Mouse (Mus musculus) MEL (cell line): Measurements from ENCODE around the gene Arhgef39. TPM values are rescaled to one million over a fixed set of nuclear protein-coding genes. Genes with fewer than 3 reads are reported as not detected.
"Not testable (repeated sequence)": the region's sequence is repeated elsewhere in the genome, so short reads cannot be mapped to it uniquely, and the experiment has no call there.

ENCODE experiments used
- DNase-seq: peaks from one replicate; pipeline ENCODE4 v3.0.0; 2011; ENCODE audit warnings: low read depth, low spot score
- H3K27ac ChIP-seq: 2 replicates; pipeline ENCODE4 v1.5.1; 2012; ENCODE audit warnings: low read depth, mild to moderate bottlenecking, control low read depth, low read length, moderate library complexity; ENCODE audit not compliant: control insufficient read depth
- H3K27me3 ChIP-seq, 2 experiments: fragments of 150-350 bp in 1 of 2; sonication (generic) in 1 of 2; 2 replicates each; pipeline ENCODE4 v1.6.1; 2012; ENCODE audit warnings: low read length in 2 of 2, mild to moderate bottlenecking in 2 of 2, improper control_type of control experiment in 1 of 2, moderate library complexity in 1 of 2; ENCODE audit not compliant: insufficient read depth in 2 of 2, control insufficient read depth in 1 of 2
- H3K36me3 ChIP-seq, 2 experiments: 2 replicates each; pipeline ENCODE4 v1.6.1; 2012 to 2014; ENCODE audit warnings: low read length in 2 of 2, improper control_type of control experiment in 1 of 2, inconsistent platforms in 1 of 2, mild to moderate bottlenecking in 1 of 2; ENCODE audit not compliant: insufficient read depth in 2 of 2, control insufficient read depth in 1 of 2
- H3K4me1 ChIP-seq, 2 experiments: fragments of 150-350 bp in 1 of 2; sonication (generic) in 1 of 2; 2 replicates each; pipeline ENCODE4 v1.6.1; 2012; ENCODE audit warnings: low read length in 2 of 2, improper control_type of control experiment in 1 of 2, mild to moderate bottlenecking in 1 of 2; ENCODE audit not compliant: insufficient read depth in 2 of 2, control insufficient read depth in 1 of 2
- H3K4me3 ChIP-seq, 2 experiments: fragments of 150-350 bp in 1 of 2; sonication (generic) in 1 of 2; 2 replicates each; pipeline ENCODE4 v1.5.1; 2012; ENCODE audit warnings: low read depth in 2 of 2, low read length in 2 of 2, mild to moderate bottlenecking in 2 of 2, moderate library complexity in 2 of 2, control low read depth in 1 of 2, improper control_type of control experiment in 1 of 2; ENCODE audit not compliant: control insufficient read depth in 1 of 2, insufficient read depth in 1 of 2
- H3K79me2 ChIP-seq: 2 replicates; pipeline ENCODE4 v1.6.1; 2012; ENCODE audit warnings: mild to moderate bottlenecking, low read length, moderate library complexity; ENCODE audit not compliant: control insufficient read depth, poor library complexity, insufficient read depth
- H3K9ac ChIP-seq: 2 replicates; pipeline ENCODE4 v1.6.1; 2012; ENCODE audit warnings: low read depth, mild to moderate bottlenecking, control low read depth, low read length, moderate library complexity; ENCODE audit not compliant: control insufficient read depth, poor library complexity, severe bottlenecking
- H3K9me3 ChIP-seq: fragments of 150-350 bp; sonication (generic); replicated peaks from 2 replicates; pipeline ENCODE4 v1.6.1; 2012; ENCODE audit warnings: mild to moderate bottlenecking, low read length, improper control_type of control experiment, moderate library complexity; ENCODE audit not compliant: insufficient read depth
- CHD1 ChIP-seq: IDR thresholded peaks from 2 replicates; pipeline ENCODE4 v1.6.1; 2012; ENCODE audit warnings: low read depth, mild to moderate bottlenecking, inconsistent platforms, low read length, improper control_type of control experiment
- CTCF ChIP-seq, 3 experiments: IDR thresholded peaks in 2 of 3; conservative IDR thresholded peaks in 1 of 3; 2 replicates each; pipeline ENCODE4 v1.5.1; 2011 to 2012; ENCODE audit warnings: low read length in 3 of 3, low read depth in 2 of 3, mild to moderate bottlenecking in 2 of 3, improper control_type of control experiment in 1 of 3, inconsistent platforms in 1 of 3, mixed read lengths in 1 of 3, moderate library complexity in 1 of 3; ENCODE audit not compliant: control insufficient read depth in 1 of 3, insufficient read depth in 1 of 3, poor library complexity in 1 of 3, severe bottlenecking in 1 of 3
- GABPA ChIP-seq: IDR thresholded peaks from 2 replicates; pipeline ENCODE4 v1.6.1; 2012; ENCODE audit warnings: low read depth, mild to moderate bottlenecking, inconsistent platforms, low read length, improper control_type of control experiment, moderate library complexity
- HCFC1 ChIP-seq: IDR thresholded peaks from 2 replicates; pipeline ENCODE4 v1.6.1; 2012; ENCODE audit warnings: low read depth, mild to moderate bottlenecking, inconsistent platforms, low read length, improper control_type of control experiment, moderate library complexity
- JUND ChIP-seq: IDR thresholded peaks from 2 replicates; pipeline ENCODE4 v1.6.1; 2011; ENCODE audit warnings: low read depth, mild to moderate bottlenecking, improper control_type of control experiment, low read length
- KAT2A ChIP-seq: conservative IDR thresholded peaks from 2 replicates; pipeline ENCODE4 v1.6.1; 2012; ENCODE audit warnings: low read depth, low read length, improper control_type of control experiment, inconsistent platforms
- MAFK ChIP-seq: IDR thresholded peaks from 2 replicates; pipeline ENCODE4 v1.6.1; 2011; ENCODE audit warnings: low read depth, mild to moderate bottlenecking, low read length, improper control_type of control experiment, borderline replicate concordance
- MYB ChIP-seq: IDR thresholded peaks from 2 replicates; pipeline ENCODE4 v1.6.1; 2011; ENCODE audit warnings: mild to moderate bottlenecking, low read depth, low read length, improper control_type of control experiment
- NELFE ChIP-seq: IDR thresholded peaks from 2 replicates; pipeline ENCODE4 v1.6.1; 2011; ENCODE audit warnings: low read depth, low read length, improper control_type of control experiment
- POLR2AphosphoS2 ChIP-seq: IDR thresholded peaks from 2 replicates; pipeline ENCODE4 v1.6.1; 2011; ENCODE audit warnings: low read length, improper control_type of control experiment
- RAD21 ChIP-seq: IDR thresholded peaks from 2 replicates; pipeline ENCODE4 v1.6.1; 2011; ENCODE audit warnings: mild to moderate bottlenecking, low read depth, low read length, improper control_type of control experiment
- RCOR1 ChIP-seq: IDR thresholded peaks from 2 replicates; pipeline ENCODE4 v1.6.1; 2012; ENCODE audit warnings: low read depth, mild to moderate bottlenecking, inconsistent platforms, low read length, improper control_type of control experiment
- SIN3A ChIP-seq: IDR thresholded peaks from 2 replicates; pipeline ENCODE4 v1.6.1; 2012; ENCODE audit warnings: low read length, improper control_type of control experiment, inconsistent platforms
- SMC3 ChIP-seq: IDR thresholded peaks from 2 replicates; pipeline ENCODE4 v1.6.1; 2011; ENCODE audit warnings: low read depth, low read length, improper control_type of control experiment
- TBP ChIP-seq: IDR thresholded peaks from 2 replicates; pipeline ENCODE4 v1.8.0; 2011; ENCODE audit warnings: low read depth, low read length, improper control_type of control experiment
- ZC3H11A ChIP-seq: IDR thresholded peaks from 2 replicates; pipeline ENCODE4 v1.6.1; 2012; ENCODE audit warnings: low read depth, mild to moderate bottlenecking, inconsistent platforms, low read length, improper control_type of control experiment
- ZKSCAN1 ChIP-seq: IDR thresholded peaks from 2 replicates; pipeline ENCODE4 v1.6.1; 2012; ENCODE audit warnings: low read depth, mild to moderate bottlenecking, inconsistent platforms, low read length, improper control_type of control experiment, moderate library complexity
- polyA plus RNA-seq, 2 experiments: library from polyadenylated mRNA; stranded (reverse) in 1 of 2; unstranded in 1 of 2; fragments of >175 nt in 1 of 2; fragments of >200 nt in 1 of 2; gene quantifications; 2 replicates each; pipeline versions ENCODE4 v1.2.1 to v1.2.4; 2012; ENCODE audit warnings: low replicate concordance in 2 of 2, low read depth in 1 of 2; ENCODE audit not compliant: insufficient read length in 2 of 2, insufficient read depth in 1 of 2, missing spikeins in 1 of 2
- total RNA-seq: library from RNA; depleted of rRNA; stranded (reverse); fragments of 300-350 nt; gene quantifications from 2 replicates; pipeline ENCODE4 v1.2.3, GENCODE M21; 2012

The Arhgef39 gene
- total and polyA plus RNA-seq, 3 experiments = 26.3 to 56.7 TPM; not detected in 1

GRCm38 (mm10) chr4:43489611-43490010 is 9.9 kb downstream of the Arhgef39 start:
- H3K9me3 ChIP-seq = no peaks in the 10 kb centered on the region
- H3K4me3 ChIP-seq = no peak overlapping the region
- TF ChIP-seq MAFK (no peak), MYB (no peak), SIN3A (no peak), KAT2A (no peak), ZKSCAN1 (no peak), RCOR1 (no peak)
- no peaks in the 10 kb centered on the region for H3K36me3 ChIP-seq
- no peaks in the 10 kb centered on the region for H3K27me3 ChIP-seq
- peaks cover 5% of the 10 kb centered on the region; the same call in 1 of the 2 replicates for H3K79me2 ChIP-seq
- no peak overlapping the region for H3K9ac ChIP-seq
- no peak for DNase-seq
- H3K27ac ChIP-seq = no peak overlapping the region
- H3K4me1 ChIP-seq = peaks cover under 1 to 11% of the 10 kb centered on the region in 2 experiments; a peak in 2 of 4 replicates

GRCm38 (mm10) chr4:43485666-43486065 is 13.8 kb downstream of the Arhgef39 start:
- H3K9ac ChIP-seq, H3K27me3 ChIP-seq, H3K79me2 ChIP-seq, H3K4me3 ChIP-seq, H3K27ac ChIP-seq, H3K9me3 ChIP-seq: not testable (repeated sequence)
- H3K4me1 ChIP-seq = peaks cover 0 to 20% of the 10 kb centered on the region in 2 experiments; a peak in 2 of 4 replicates
- H3K36me3 ChIP-seq = peaks cover 0 to 11% of the 10 kb centered on the region in 2 experiments; a peak in 2 of 4 replicates
- DNase-seq = peak; percentile 51
- peak; percentile 33 to 55 (median 46); a peak in 5 of 6 replicates for TF ChIP-seq CTCF (IDR thresholded peaks at IDR 0.05 in 2 of 3, conservative IDR thresholded peaks at IDR 0.05 in 1 of 3; ENCODE audit: control insufficient read depth in 1 of 3, insufficient read depth in 1 of 3, low read depth in 2 of 3, low read length in 3 of 3, poor library complexity in 1 of 3, severe bottlenecking in 1 of 3)
- peak; percentile 50 for TF ChIP-seq SMC3
- 0 out of 2 replicates have a peak, but pooled peaks have one; percentile 39 for TF ChIP-seq TBP
- peak; percentile 36 for TF ChIP-seq RAD21

- Histone ChIP-seq H3K9ac (no peak within 1 kb of the TSS), H3K27me3 (no peaks in the 10 kb centered on the region), H3K9me3 (no peaks in the 10 kb centered on the region), H3K36me3 (peaks cover 0 to 11% of the 10 kb centered on the region in 2 experiments; a peak in 2 of 4 replicates), H3K4me1 (peaks cover 0 to 13% of the 10 kb centered on the region in 2 experiments; a peak in 2 of 4 replicates), H3K79me2 (no peaks in the 10 kb centered on the region), H3K4me3 (no peak within 1 kb of the TSS), H3K27ac (no peak within 1 kb of the TSS)
- TF ChIP-seq NELFE (no peak), HCFC1 (no peak), CHD1 (no peak), GABPA (no peak), JUND (no peak), POLR2AphosphoS2 (no peak), CTCF (IDR thresholded peaks at IDR 0.05 in 2 of 3, conservative IDR thresholded peaks at IDR 0.05 in 1 of 3; ENCODE audit: control insufficient read depth in 1 of 3, insufficient read depth in 1 of 3, low read depth in 2 of 3, low read length in 3 of 3, poor library complexity in 1 of 3, severe bottlenecking in 1 of 3) (no peak), ZC3H11A (no peak)
- DNase-seq = no peak
These were observed 15.9 kb downstream of the Arhgef39 start, which contains the start of gene Sit1 for GRCm38 (mm10) chr4:43483535-43484091. Gene Sit1, minus strand, starts transcription at chr4:43483734.
